Mouse (Mus musculus) testis, adult 2 months (tissue): Measurements from ENCODE around the gene Shcbp1l. TPM values are rescaled to one million over a fixed set of nuclear protein-coding genes. Genes with fewer than 3 reads are reported as not detected.
"Not testable (repeated sequence)": the region's sequence is repeated elsewhere in the genome, so short reads cannot be mapped to it uniquely, and the experiment has no call there.

Experiments
- H3K27ac ChIP-seq: fragments of 200-500 bp; 2 replicates; pipeline ENCODE4 v1.5.1; 2012; ENCODE audit warnings: low read depth, low read length; ENCODE audit not compliant: control insufficient read depth, insufficient read depth
- H3K27me3 ChIP-seq: fragments of 200-500 bp; 2 replicates; pipeline ENCODE4 v1.6.1; 2012; ENCODE audit warnings: mild to moderate bottlenecking, low read length, moderate library complexity; ENCODE audit not compliant: control insufficient read depth, insufficient read depth
- H3K36me3 ChIP-seq: fragments of 200-500 bp; 2 replicates; pipeline ENCODE4 v1.6.1; 2012; ENCODE audit warnings: mild to moderate bottlenecking, low read length; ENCODE audit not compliant: control insufficient read depth, insufficient read depth
- H3K4me1 ChIP-seq: fragments of 200-500 bp; 2 replicates; pipeline ENCODE4 v1.6.1; 2012; ENCODE audit warnings: low read length; ENCODE audit not compliant: control insufficient read depth, insufficient read depth
- H3K4me3 ChIP-seq: fragments of 200-500 bp; 2 replicates; pipeline ENCODE4 v1.5.1; 2012; ENCODE audit warnings: low read depth, mild to moderate bottlenecking, low read length, moderate library complexity, mixed read lengths; ENCODE audit not compliant: control insufficient read depth
- CTCF ChIP-seq: fragments of 200-500 bp; IDR thresholded peaks from 2 replicates; pipeline ENCODE4 v1.5.1; 2012; ENCODE audit warnings: low read depth, mild to moderate bottlenecking, inconsistent platforms, low read length, moderate library complexity; ENCODE audit not compliant: control insufficient read depth, insufficient read depth, insufficient replicate concordance
- POLR2A ChIP-seq: fragments of 200-500 bp; IDR thresholded peaks from 2 replicates; pipeline ENCODE4 v1.6.1; 2012; ENCODE audit warnings: low read depth, mild to moderate bottlenecking, inconsistent platforms, low read length, moderate library complexity; ENCODE audit not compliant: control insufficient read depth
- polyA plus RNA-seq: library from polyadenylated mRNA; depleted of rRNA; stranded (reverse); fragments of >200 nt; gene quantifications from 2 replicates; pipeline ENCODE4 v1.2.3, GENCODE M21; 2012

Gene Shcbp1l
- polyA plus RNA-seq, 1 experiment, result 111 TPM

DNA sequence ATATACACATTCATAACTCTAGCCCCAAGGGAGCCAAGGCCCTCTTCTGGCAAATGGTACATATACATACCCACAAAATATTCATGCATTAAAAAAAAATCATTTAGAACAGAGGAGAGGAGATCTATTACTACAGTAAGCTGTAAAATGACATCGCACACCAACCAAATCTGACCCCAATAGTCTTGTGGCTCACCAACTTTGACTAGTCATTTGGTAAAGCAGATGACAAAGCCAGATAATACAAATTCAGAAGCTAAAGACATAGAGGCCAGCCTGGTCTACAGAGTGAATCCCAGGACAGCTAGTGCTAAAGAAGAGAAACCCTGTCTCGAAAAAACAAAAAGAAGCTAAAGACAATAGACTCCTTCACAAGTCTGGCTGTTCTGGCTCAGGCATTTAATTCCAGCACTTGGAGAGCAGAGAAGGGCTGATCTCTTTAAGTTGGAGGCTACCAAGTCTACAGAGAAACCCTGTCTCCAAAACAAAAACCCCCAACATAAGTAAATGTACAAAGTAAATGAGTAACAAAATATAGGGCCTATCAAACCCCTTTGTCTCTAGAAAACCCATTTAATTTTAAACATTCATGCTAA, 60.3 kb downstream of the Shcbp1l start:
- no peak for TF ChIP-seq POLR2A
- TF ChIP-seq CTCF, result no peak
- no peak overlapping the region; the same call in 1 of the 2 replicates for H3K4me3 ChIP-seq
- no peaks in the 10 kb centered on the region for H3K36me3 ChIP-seq
- peaks cover 6% of the 10 kb centered on the region for H3K4me1 ChIP-seq
- no peak overlapping the region for H3K27ac ChIP-seq
- H3K27me3 ChIP-seq, result no peaks in the 10 kb centered on the region

DNA sequence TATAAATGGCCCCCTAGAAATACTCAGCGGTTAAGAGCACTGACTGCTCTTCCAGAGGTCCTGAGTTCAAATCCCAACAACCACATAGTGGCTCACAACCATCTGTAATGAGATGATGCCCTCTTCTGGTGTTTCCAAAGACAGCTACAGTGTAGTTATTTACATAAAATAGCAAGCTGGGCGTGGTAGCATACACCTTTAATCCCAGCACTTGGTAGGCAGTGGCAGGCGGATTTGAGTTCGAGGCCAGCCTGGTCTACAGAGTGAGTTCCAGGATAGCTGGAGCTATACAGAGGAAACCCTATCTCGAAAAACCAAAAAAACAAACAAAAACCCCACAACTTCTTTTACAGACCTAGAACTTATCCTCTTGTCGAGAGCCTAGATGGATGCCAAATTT, 61.2 kb downstream of the Shcbp1l start:
- not testable (repeated sequence) for H3K27me3 ChIP-seq, H3K27ac ChIP-seq, H3K36me3 ChIP-seq, H3K4me1 ChIP-seq
- peak overlapping the region; percentile 97 for H3K4me3 ChIP-seq

DNA sequence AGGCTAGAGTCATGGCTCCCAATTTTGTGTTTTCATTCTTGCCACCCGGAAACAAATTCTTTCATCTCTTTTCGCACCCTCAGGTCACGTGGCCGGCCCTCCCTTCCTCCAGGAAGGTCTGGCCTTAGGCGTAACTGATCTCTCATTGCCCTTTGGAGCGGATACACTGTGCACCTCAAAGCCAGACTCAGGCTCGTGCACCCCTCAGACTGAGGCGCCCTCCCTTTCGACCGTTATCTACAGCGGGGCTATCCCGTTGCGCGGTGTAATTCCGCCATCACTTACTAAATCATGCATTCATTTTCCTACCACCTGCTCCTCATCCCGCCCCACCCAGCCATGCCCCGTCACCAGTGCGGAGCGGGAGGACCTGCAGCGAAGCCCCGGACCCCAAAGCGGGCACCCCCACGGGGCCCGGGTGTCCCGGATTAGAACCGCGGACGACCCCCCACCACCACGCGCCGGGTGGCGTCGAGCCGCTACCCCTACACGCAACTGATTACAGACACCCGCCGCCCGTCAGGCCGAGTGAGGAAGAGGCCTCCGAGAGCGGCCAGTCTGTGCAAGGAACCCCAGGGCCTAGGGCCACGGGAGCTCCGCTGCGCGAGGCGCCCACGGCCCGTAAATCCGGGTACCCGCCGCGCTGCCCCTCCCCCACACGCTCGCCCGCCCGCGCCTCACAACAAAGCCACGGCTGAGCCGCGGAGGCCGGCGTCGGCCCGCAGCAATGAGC, 62.0 kb downstream of the Shcbp1l start:
- Histone ChIP-seq H3K27ac (peak overlapping the region; percentile 97), H3K4me1 (peaks cover 6% of the 10 kb centered on the region), H3K4me3 (peak overlapping the region; percentile 97), H3K27me3 (no peaks in the 10 kb centered on the region), H3K36me3 (no peaks in the 10 kb centered on the region)
- TF ChIP-seq CTCF, result no peak
- TF ChIP-seq POLR2A, result peak; percentile 54

DNA sequence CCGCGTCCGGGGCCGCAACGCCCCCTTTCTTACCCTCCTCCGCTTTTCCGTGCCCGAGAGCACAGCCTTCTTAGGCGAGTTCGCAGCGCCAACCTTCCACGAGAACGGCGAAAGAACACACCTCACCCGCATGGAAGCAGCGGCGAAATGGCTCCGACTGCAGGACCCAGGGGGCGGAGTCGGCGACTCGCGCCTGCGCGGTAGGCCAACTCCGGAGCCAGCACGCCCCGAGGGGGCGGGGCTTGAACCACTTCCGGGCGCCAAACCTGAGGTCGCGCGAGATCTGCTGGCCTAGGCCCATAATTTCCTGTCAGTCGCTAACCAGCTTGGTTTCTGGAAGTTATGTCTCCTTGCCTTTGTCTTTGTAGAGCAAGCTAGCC, 62.5 kb downstream of the Shcbp1l start, which contains the start of gene Dhx9:
Gene Dhx9, minus strand, starts transcription at position 161 of the 380 bp plus-strand sequence.
- no peaks in the 10 kb centered on the region for H3K27me3 ChIP-seq
- H3K27ac ChIP-seq, result peak within 1 kb of the TSS; percentile 97
- no peaks in the 10 kb centered on the region for H3K36me3 ChIP-seq
- TF ChIP-seq POLR2A (peak; percentile 100), CTCF (peak; percentile 14; the same call in 1 of the 2 replicates)
- H3K4me3 ChIP-seq, result peak within 1 kb of the TSS; percentile 97
- H3K4me1 ChIP-seq, result peaks cover 6% of the 10 kb centered on the region

DNA sequence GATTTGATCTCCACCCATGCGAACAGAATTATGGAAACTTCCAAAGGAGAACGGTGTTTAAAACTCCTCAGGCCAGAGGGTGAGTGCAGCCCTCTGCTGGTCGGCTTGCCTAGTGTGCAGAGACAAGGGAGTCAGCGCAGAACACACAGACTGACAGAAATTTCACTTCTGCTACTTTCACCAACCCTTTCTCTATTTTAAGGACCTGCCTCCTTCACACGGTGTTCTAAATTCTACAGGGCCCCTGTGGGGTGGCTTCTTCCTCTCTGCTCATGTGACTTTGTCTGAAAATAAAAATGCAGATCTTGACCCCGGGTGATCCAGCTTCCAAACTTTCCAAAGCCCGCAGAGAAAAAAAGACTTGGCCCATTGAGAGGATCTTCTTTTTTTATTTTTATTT, 64.2 kb downstream of the Shcbp1l start:
- peaks cover 6% of the 10 kb centered on the region for H3K4me1 ChIP-seq
- no peak overlapping the region for H3K4me3 ChIP-seq
- peak overlapping the region; percentile 62 for H3K27ac ChIP-seq
- TF ChIP-seq POLR2A (no peak), CTCF (peak; percentile 25; the same call in 1 of the 2 replicates)
- no peaks in the 10 kb centered on the region for H3K36me3 ChIP-seq
- no peaks in the 10 kb centered on the region for H3K27me3 ChIP-seq

DNA sequence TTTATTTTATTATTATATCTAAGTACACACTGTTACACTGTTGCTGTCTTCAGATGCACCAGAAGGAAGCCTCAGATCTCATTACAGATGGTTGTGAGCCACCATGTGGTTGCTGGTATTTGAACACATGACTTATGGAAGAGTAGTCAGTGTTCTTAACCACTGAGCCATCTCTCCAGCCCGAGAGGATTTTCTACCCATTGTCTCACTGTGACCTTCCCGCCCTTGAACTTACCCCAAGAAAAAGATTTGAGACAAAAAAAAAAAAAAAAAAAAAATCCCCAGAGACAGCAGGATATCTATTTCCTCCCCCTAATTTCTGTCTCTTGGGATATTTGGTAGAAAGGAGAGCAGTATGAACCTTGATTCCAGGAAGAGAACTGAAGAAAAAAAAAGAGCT, 64.6 kb downstream of the Shcbp1l start:
- TF ChIP-seq CTCF, result no peak
- no peak for TF ChIP-seq POLR2A
- no peak overlapping the region for H3K4me3 ChIP-seq
- H3K27me3 ChIP-seq, result no peaks in the 10 kb centered on the region
- no peaks in the 10 kb centered on the region for H3K36me3 ChIP-seq
- H3K27ac ChIP-seq, result no peak overlapping the region
- peaks cover 6% of the 10 kb centered on the region for H3K4me1 ChIP-seq

DNA sequence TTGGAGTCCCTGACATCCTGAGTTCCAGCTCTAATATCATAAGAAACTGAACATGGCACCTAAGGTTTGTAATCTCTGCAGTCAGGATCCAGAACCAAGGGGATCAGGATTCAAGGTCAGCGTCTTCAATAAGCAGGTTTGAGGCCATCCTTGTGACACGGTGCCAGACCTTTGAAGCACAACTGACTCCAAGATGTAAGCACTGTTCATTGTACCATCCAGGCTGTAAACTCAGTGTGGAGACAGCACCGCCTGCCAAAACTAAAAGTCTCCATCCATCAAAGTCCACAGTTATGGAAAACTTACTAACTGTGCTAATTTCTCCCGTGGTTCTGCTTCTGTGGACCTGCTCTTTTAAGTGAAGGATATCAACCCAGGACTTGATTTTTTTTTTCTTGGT, 65.0 kb downstream of the Shcbp1l start:
- Histone ChIP-seq H3K27me3 (no peaks in the 10 kb centered on the region), H3K4me1 (peaks cover 6% of the 10 kb centered on the region), H3K36me3 (no peaks in the 10 kb centered on the region), H3K4me3 (no peak overlapping the region), H3K27ac (no peak overlapping the region)
- no peak for TF ChIP-seq CTCF
- no peak for TF ChIP-seq POLR2A

DNA sequence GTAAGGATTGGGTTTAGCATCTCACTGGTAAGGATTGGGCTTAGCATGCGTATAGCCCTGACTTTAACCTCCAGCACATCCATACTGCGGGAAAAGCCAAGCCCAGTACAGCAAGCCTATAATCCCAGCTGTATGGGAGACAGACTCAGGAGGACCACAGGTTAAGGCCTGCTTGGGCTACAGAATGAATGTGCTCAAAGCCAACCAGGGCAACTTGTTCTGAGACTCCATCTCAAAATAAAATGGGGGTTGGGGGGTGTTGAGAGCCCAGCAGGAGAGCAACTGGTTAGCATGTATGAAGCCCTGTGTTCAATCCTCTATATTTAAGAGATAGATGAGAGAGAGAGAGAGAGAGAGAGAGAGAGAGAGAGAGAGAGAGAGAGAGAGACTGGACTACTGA, 66.4 kb downstream of the Shcbp1l start:
- TF ChIP-seq CTCF (no peak), POLR2A (no peak)
- Histone ChIP-seq H3K36me3 (no peaks in the 10 kb centered on the region), H3K27me3 (no peaks in the 10 kb centered on the region), H3K4me1 (peaks cover 6% of the 10 kb centered on the region), H3K4me3 (no peak overlapping the region), H3K27ac (peak overlapping the region; percentile 1; the same call in 1 of the 2 replicates)
